Mouse (Mus musculus) hindbrain, embryonic 16.5 days (tissue): ENCODE measurements around the gene Tspan14. TPM values are rescaled to one million over a fixed set of nuclear protein-coding genes. Genes with fewer than 3 reads are reported as not detected.

Experiments used
- ATAC-seq: fragments of 200-750 bp; cut with Nextera tagmentation; 2 replicates; pipeline ENCODE4 v1.8.0; 2017; ENCODE audit warnings: moderate TSS enrichment, moderate library complexity
- H3K27ac ChIP-seq: fragments of 300-500 bp; sonication (generic); 2 replicates; pipeline ENCODE4 v1.5.1; 2014; ENCODE audit warnings: low read depth, mild to moderate bottlenecking, control low read depth, low read length, moderate library complexity
- H3K27me3 ChIP-seq: fragments of 300-500 bp; sonication (generic); replicated peaks from 2 replicates; pipeline ENCODE4 v1.6.1; 2014; ENCODE audit warnings: low read length; ENCODE audit not compliant: control insufficient read depth, insufficient read depth
- H3K36me3 ChIP-seq: fragments of 300-500 bp; sonication (generic); 2 replicates; pipeline ENCODE4 v1.6.1; 2014; ENCODE audit warnings: mild to moderate bottlenecking, low read length, moderate library complexity, mixed read lengths; ENCODE audit not compliant: control insufficient read depth, insufficient read depth
- H3K4me1 ChIP-seq: fragments of 300-500 bp; sonication (generic); 2 replicates; pipeline ENCODE4 v1.6.1; 2014; ENCODE audit warnings: low read depth, low read length; ENCODE audit not compliant: control insufficient read depth, insufficient read depth
- H3K4me2 ChIP-seq: fragments of 300-500 bp; sonication (generic); 2 replicates; pipeline ENCODE4 v1.6.1; 2014; ENCODE audit warnings: mild to moderate bottlenecking, low read length, control low read depth, moderate library complexity
- H3K4me3 ChIP-seq: fragments of 300-500 bp; sonication (generic); 2 replicates; pipeline ENCODE4 v1.5.1; 2014; ENCODE audit warnings: mild to moderate bottlenecking, low read length, control low read depth, moderate library complexity
- H3K9ac ChIP-seq: fragments of 300-500 bp; sonication (generic); 2 replicates; pipeline ENCODE4 v1.6.1; 2014; ENCODE audit warnings: low read depth, mild to moderate bottlenecking, control low read depth, low read length, moderate library complexity
- H3K9me3 ChIP-seq: fragments of 300-500 bp; sonication (generic); 2 replicates; pipeline ENCODE4 v1.6.1; 2014; ENCODE audit warnings: mild to moderate bottlenecking, low read length, moderate library complexity; ENCODE audit not compliant: control insufficient read depth
- WGBS: fragments of 180-500 bp; shearing (Covaris S2); extraction: QIAGEN DNeasy Blood & Tissue Kit; methylation state at CpG from one replicate; pipeline ENCODE4 v1.1.7; 2014; 5-methylcytosine and 5-hydroxymethylcytosine counted together
- polyA plus RNA-seq: library from polyadenylated mRNA; unstranded; fragments of >200 nt; fragmentation: Nextera tagmentation; extraction: Ambion mirVana; gene quantifications from 2 replicates; pipeline ENCODE4 v1.2.1, GENCODE M21; 2015

Tspan14 gene
- polyA plus RNA-seq, 1 experiment from 2014 or later, result 52.5 TPM

DNA sequence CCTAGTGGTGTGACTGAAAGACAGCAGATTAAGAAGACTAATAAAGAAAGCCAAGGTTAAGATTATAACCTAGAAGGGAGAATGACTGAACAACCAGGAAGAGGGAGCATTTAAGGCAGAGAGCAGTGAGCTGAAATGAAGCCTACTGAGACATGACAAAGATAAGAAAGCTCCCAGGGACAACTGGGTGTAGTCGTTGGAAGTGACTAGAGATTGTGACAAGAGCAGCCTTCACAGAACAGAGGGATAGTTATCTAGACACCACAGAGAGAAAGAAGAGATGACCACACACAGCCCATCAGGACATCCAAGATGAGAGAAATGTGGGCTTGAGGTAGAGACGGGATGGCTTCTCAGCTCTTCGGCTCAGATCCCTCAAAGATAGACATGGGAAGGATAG, 102.9 kb downstream of the Tspan14 start:
- H3K4me3 ChIP-seq, result no peak overlapping the region
- 92% methylated on average over 3 of the region's 3 CpGs for WGBS
- no peak overlapping the region for H3K4me2 ChIP-seq
- H3K9ac ChIP-seq, result no peak overlapping the region
- H3K4me1 ChIP-seq, result no peaks in the 10 kb centered on the region
- no peaks in the 10 kb centered on the region for H3K9me3 ChIP-seq
- ATAC-seq, result no peak
- no peak overlapping the region for H3K27ac ChIP-seq
- H3K36me3 ChIP-seq, result no peaks in the 10 kb centered on the region
- H3K27me3 ChIP-seq, result no peaks in the 10 kb centered on the region

DNA sequence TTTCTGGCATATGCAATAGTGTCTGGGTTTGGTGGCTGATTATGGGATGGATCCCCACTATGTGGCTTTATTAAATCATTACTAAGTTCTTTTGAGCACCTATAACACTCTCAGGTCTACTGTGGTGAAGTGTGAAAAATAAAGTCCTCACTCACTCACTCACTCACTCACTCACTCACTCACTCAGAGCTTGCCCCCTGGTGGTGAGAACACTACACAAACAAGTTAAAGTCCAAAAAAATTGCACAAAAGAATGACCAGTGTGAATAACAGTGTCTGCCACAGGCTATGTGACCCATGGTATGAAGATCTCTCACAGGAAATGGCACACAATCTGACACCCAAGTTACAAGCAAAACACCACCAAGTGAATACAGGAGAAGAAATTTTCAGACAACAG, 103.6 kb downstream of the Tspan14 start:
- Histone ChIP-seq H3K36me3 (no peaks in the 10 kb centered on the region), H3K4me2 (no peak overlapping the region), H3K4me3 (no peak overlapping the region), H3K9me3 (no peaks in the 10 kb centered on the region), H3K27me3 (no peaks in the 10 kb centered on the region), H3K4me1 (no peaks in the 10 kb centered on the region), H3K27ac (no peak overlapping the region), H3K9ac (no peak overlapping the region)
- ATAC-seq, result no peak

Other genes with a start within 250 kb of the Tspan14 start
- gene Sh2d4b, start 73.5 kb downstream of the Tspan14 start, polyA plus RNA-seq, result 0.54 and 0.69 TPM in 2 replicates
- 110 and 123 TPM in 2 replicates for gene Fam213a, start 47.0 kb upstream of the Tspan14 start, polyA plus RNA-seq
- gene Dydc2, start 102.4 kb upstream of the Tspan14 start, polyA plus RNA-seq, result 1.4 and 1.5 TPM in 2 replicates
- gene Dydc1, start 106.1 kb upstream of the Tspan14 start, polyA plus RNA-seq, result 0.26 TPM in 2 replicates
- gene Mat1a, start 138.2 kb upstream of the Tspan14 start, polyA plus RNA-seq, result not detected in 2 replicates
- gene Sftpa1, start 165.0 kb upstream of the Tspan14 start, polyA plus RNA-seq, result not detected in 2 replicates
- not detected in 2 replicates for gene Mbl1, start 184.7 kb upstream of the Tspan14 start, polyA plus RNA-seq
- gene Sftpd, start 218.3 kb upstream of the Tspan14 start, polyA plus RNA-seq, result not detected in 2 replicates